Mouse (Mus musculus): ENCODE results near the gene Sh3gl1.

DNA sequence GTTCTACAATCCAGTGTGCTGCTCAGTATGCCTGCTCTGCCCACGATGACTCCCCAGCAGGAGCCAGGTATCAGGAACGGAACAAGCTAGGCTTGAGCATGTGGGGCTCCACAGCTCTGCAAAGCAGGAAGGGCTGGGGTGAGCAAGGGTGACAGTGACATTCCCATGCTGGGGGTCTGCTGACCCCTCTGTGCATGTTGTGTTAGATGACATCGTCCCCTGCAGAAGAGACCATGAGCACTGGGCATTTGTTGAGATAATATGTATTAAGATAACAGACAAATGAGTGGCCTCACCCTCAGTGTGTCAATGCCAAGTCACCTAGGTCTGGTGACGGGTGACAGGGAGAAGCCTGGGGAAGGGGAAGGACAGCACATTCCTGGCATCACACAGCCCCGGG is 11.5 kb downstream of the Sh3gl1 start:
- no peak for TF ChIP-seq POLR2A (IDR thresholded peaks at IDR 0.05; ENCODE audit: borderline replicate concordance, extremely low read depth, low read depth, low read length)
- no peak for TF ChIP-seq CTCF (IDR thresholded peaks at IDR 0.05; ENCODE audit: insufficient read depth, low read length)

Data from lung, adult 2 months (tissue).